ENCODE assay signal across 18 mouse cellular contexts in the genomic region with DNA sequence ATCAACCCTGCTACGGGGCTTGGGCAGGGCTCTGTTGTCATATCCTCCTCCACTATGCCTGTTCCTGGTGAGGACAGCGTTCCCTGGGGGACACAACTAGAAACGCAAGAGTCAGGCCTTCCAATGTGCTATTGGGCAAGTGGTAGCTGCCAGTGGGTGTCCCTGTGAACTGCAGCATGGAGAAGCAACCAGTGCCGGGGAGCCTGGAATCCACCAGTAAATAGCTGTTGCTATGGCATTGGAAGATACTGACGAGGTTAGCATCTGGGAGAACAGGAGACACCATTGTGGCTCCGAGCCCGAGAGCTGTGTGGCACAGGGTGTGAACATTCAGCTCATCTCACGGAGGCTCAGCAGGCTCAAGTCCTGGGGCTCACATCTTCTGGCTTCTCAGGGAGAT.
A peak's percentile ranks its signal among the peaks of the same experiment; 100 is the strongest.
DNase-seq lines count a peak whose midpoint lies in the region; ATAC-seq lines count a peak whose summit lies in the region.
"Had no signal": no experiment of that assay in that cellular context is flagged by ENCODE, and none has a peak within 500 bp of the region (broad histone marks: within the 10 kb centered on the region; RNA-seq: fewer than 3 reads in every experiment).

No protein-coding gene starts in this region.

- H3K4me3 ChIP-seq in midbrain, embryonic 10.5 days, result no peak overlapping the region
- no peak overlapping the region for H3K4me3 ChIP-seq in midbrain, embryonic 15.5 days
- H3K4me3 ChIP-seq: forebrain, embryonic 10.5 days; forebrain, embryonic 13.5 days; hindbrain, embryonic 10.5 days; hindbrain, embryonic 13.5 days had no signal

- no peak overlapping the region for H3K9ac ChIP-seq in midbrain, embryonic 15.5 days
- H3K9ac ChIP-seq: forebrain, embryonic 13.5 days; hindbrain, embryonic 13.5 days had no signal

- H3K27ac ChIP-seq in midbrain, embryonic 10.5 days (replicated peaks), result peak overlapping the region; percentile 13; the same call in 1 of the 2 replicates
- H3K27ac ChIP-seq in midbrain, embryonic 15.5 days, result no peak overlapping the region
- H3K27ac ChIP-seq: forebrain, embryonic 10.5 days; forebrain, embryonic 13.5 days; hindbrain, embryonic 10.5 days; hindbrain, embryonic 13.5 days had no signal

- H3K4me2 ChIP-seq in midbrain, embryonic 15.5 days, result no peak overlapping the region
- H3K4me2 ChIP-seq: forebrain, embryonic 13.5 days; heart, embryonic 11.5 days; hindbrain, embryonic 13.5 days had no signal

- ATAC-seq in midbrain, embryonic 15.5 days (replicated peaks), result no peak
- ATAC-seq: activated CD4-positive, CD25-positive, alpha-beta regulatory T cell, adult 4 months; forebrain, embryonic 13.5 days; forebrain, embryonic 16.5 days had no signal

- peaks cover 13% of the 10 kb centered on the region; the same call in 1 of the 2 replicates for H3K27me3 ChIP-seq in midbrain, embryonic 10.5 days (ENCODE audit: low read depth, poor library complexity, severe bottlenecking)
- H3K27me3 ChIP-seq in midbrain, embryonic 15.5 days (replicated peaks), result no peaks in the 10 kb centered on the region
- H3K27me3 ChIP-seq: forebrain, embryonic 13.5 days had no signal

- no peaks in the 10 kb centered on the region for H3K36me3 ChIP-seq in midbrain, embryonic 10.5 days
- no peaks in the 10 kb centered on the region for H3K36me3 ChIP-seq in midbrain, embryonic 15.5 days (replicated peaks)
- H3K36me3 ChIP-seq: forebrain, embryonic 10.5 days; hindbrain, embryonic 10.5 days; hindbrain, embryonic 13.5 days had no signal

- H3K9me3 ChIP-seq in midbrain, embryonic 10.5 days (replicated peaks), result no peaks in the 10 kb centered on the region
- H3K9me3 ChIP-seq in midbrain, embryonic 15.5 days, result no peaks in the 10 kb centered on the region
- H3K9me3 ChIP-seq: forebrain, embryonic 10.5 days; forebrain, embryonic 13.5 days; hindbrain, embryonic 10.5 days; hindbrain, embryonic 13.5 days had no signal

- H3K4me1 ChIP-seq in midbrain, embryonic 10.5 days, result peaks cover 60% of the 10 kb centered on the region
- peaks cover 30% of the 10 kb centered on the region for H3K4me1 ChIP-seq in midbrain, embryonic 15.5 days

- peak; percentile 26 for DNase-seq in adrenal gland, postnatal 14 days
- DNase-seq in adrenal gland, adult 8-10 months, result no peak
- peak; percentile 23 to 41 for DNase-seq in layer of hippocampus, adult 18-20 months (ENCODE audit: low spot score in 2 of 2)
- DNase-seq in layer of hippocampus, postnatal 25 days (ENCODE audit: extremely low spot score in 1 of 2, low spot score in 1 of 2), result no peak
- no peak for DNase-seq in midbrain, embryonic 10.5 days (ENCODE audit: low spot score)
- DNase-seq in brain, adult 2 months (ENCODE audit: low read depth, low spot score), result peak; percentile 27
- DNase-seq in cerebellum, adult 18-20 months, result no peak
- DNase-seq: cerebellum, adult 11-12 months; gastrocnemius, postnatal 10 days; gastrocnemius, postnatal 36 days had no signal

- 81% methylated on average over 8 of the region's 8 CpGs for WGBS in midbrain, embryonic 10.5 days
- 71% methylated on average over 8 of the region's 8 CpGs for WGBS in midbrain, embryonic 15.5 days

Comparison
In these comparisons a context has a peak if more than half of its experiments do, and no peak if none do; other contexts are left out.
1. DNase-seq: peak in adrenal gland, postnatal 14 days (single experiment), layer of hippocampus, adult 18-20 months (2 of 2) and brain, adult 2 months (single experiment); none in adrenal gland, adult 8-10 months (single experiment), layer of hippocampus, postnatal 25 days (0 of 2), midbrain, embryonic 10.5 days (single experiment) and cerebellum, adult 18-20 months (0 of 2).